Mouse (Mus musculus): ENCODE data around the gene Bmp2k.
"Not testable (repeated sequence)": the region's sequence is repeated elsewhere in the genome, so short reads cannot be mapped to it uniquely, and the experiment has no call there.

- not testable (repeated sequence) for TF ChIP-seq CTCF (IDR thresholded peaks at IDR 0.05; ENCODE audit: borderline replicate concordance, extremely low read depth, insufficient read depth, insufficient read length); POLR2A (IDR thresholded peaks at IDR 0.05; ENCODE audit: borderline replicate concordance, extremely low read depth, insufficient read depth, insufficient read length, poor library complexity, severe bottlenecking)
These were observed 11.7 kb downstream of the Bmp2k start for GRCm38 (mm10) chr5:97009140-97009539.

Measured in brain, embryonic 14.5 days (tissue).